Mouse (Mus musculus) hindbrain, embryonic 11.5 days (tissue): ENCODE measurements around the gene Spaar. TPM values are rescaled to one million over a fixed set of nuclear protein-coding genes. Genes with fewer than 3 reads are reported as not detected.

Experiments used
- ATAC-seq: fragments of 200-750 bp; cut with Nextera tagmentation; 2 replicates; pipeline ENCODE4 v1.8.0; 2017; ENCODE audit warnings: mild to moderate bottlenecking, moderate TSS enrichment, moderate library complexity; ENCODE audit not compliant: low FRiP score
- DNase-seq: peaks from one replicate; pipeline ENCODE4 v3.0.0-alpha.2; 2015; ENCODE audit warnings: low spot score
- H3K27ac ChIP-seq: fragments of 300-500 bp; sonication (generic); 2 replicates; pipeline ENCODE4 v1.5.1; 2014; ENCODE audit warnings: mild to moderate bottlenecking, low read depth, low read length
- H3K27me3 ChIP-seq: fragments of 300-500 bp; sonication (generic); 2 replicates; pipeline ENCODE4 v1.6.1; 2014; ENCODE audit warnings: mild to moderate bottlenecking, low read length, moderate library complexity, mixed read lengths; ENCODE audit not compliant: control insufficient read depth, insufficient read depth
- H3K36me3 ChIP-seq: fragments of 300-500 bp; sonication (generic); 2 replicates; pipeline ENCODE4 v1.6.1; 2014; ENCODE audit warnings: mild to moderate bottlenecking, low read length, moderate library complexity, mixed read lengths; ENCODE audit not compliant: control insufficient read depth, insufficient read depth
- H3K4me1 ChIP-seq: fragments of 300-500 bp; sonication (generic); replicated peaks from 2 replicates; pipeline ENCODE4 v1.6.1; 2014; ENCODE audit warnings: low read length, mixed read lengths; ENCODE audit not compliant: control insufficient read depth, insufficient read depth
- H3K4me2 ChIP-seq: fragments of 300-500 bp; sonication (generic); replicated peaks from 2 replicates; pipeline ENCODE4 v1.6.1; 2014; ENCODE audit warnings: mild to moderate bottlenecking, low read depth, low read length
- H3K4me3 ChIP-seq: fragments of 300-500 bp; sonication (generic); 2 replicates; pipeline ENCODE4 v1.5.1; 2014; ENCODE audit warnings: low read depth, low read length
- H3K9ac ChIP-seq: fragments of 300-500 bp; sonication (generic); 2 replicates; pipeline ENCODE4 v1.6.1; 2014; ENCODE audit warnings: low read depth, low read length
- H3K9me3 ChIP-seq: fragments of 300-500 bp; sonication (generic); 2 replicates; pipeline ENCODE4 v1.6.1; 2016; ENCODE audit warnings: low read length; ENCODE audit not compliant: control insufficient read depth
- WGBS: fragments of 180-500 bp; shearing (Covaris S2); extraction: QIAGEN DNeasy Blood & Tissue Kit; methylation state at CpG from one replicate; pipeline ENCODE4 v1.1.7; 2014; 5-methylcytosine and 5-hydroxymethylcytosine counted together
- polyA plus RNA-seq: library from polyadenylated mRNA; unstranded; fragments of >200 nt; fragmentation: Nextera tagmentation; extraction: Ambion mirVana; gene quantifications from 2 replicates; pipeline ENCODE4 v1.2.1, GENCODE M21; 2014

The Spaar gene
- 0.06 TPM in 1 of 2 replicates, not detected in the other for polyA plus RNA-seq

- WGBS, result 67% methylated on average over 14 of the region's 14 CpGs
- H3K4me3 ChIP-seq, result no peak within 1 kb of the TSS
- H3K27me3 ChIP-seq, result no peaks in the 10 kb centered on the region
- DNase-seq (no peak), ATAC-seq (no peak)
- no peaks in the 10 kb centered on the region for H3K36me3 ChIP-seq
- H3K27ac ChIP-seq, result no peak within 1 kb of the TSS
- no peak within 1 kb of the TSS for H3K4me2 ChIP-seq
- no peaks in the 10 kb centered on the region for H3K4me1 ChIP-seq
- H3K9ac ChIP-seq, result no peak within 1 kb of the TSS
- H3K9me3 ChIP-seq, result no peaks in the 10 kb centered on the region
Observed at GRCm38 (mm10) chr4:43729794-43730550, at the start of gene Spaar. Gene Spaar (plus strand): TSS chr4:43730034.

- ATAC-seq (no peak), DNase-seq (no peak)
- Histone ChIP-seq H3K4me3 (no peak overlapping the region), H3K27me3 (no peaks in the 10 kb centered on the region), H3K9ac (no peak overlapping the region), H3K4me1 (no peaks in the 10 kb centered on the region), H3K36me3 (no peaks in the 10 kb centered on the region), H3K27ac (no peak overlapping the region), H3K9me3 (no peaks in the 10 kb centered on the region), H3K4me2 (no peak overlapping the region)
- 94% methylated on average over 17 of the region's 17 CpGs for WGBS
Observed at GRCm38 (mm10) chr4:43690021-43690420, 39.8 kb upstream of the Spaar start.

GRCm38 (mm10) chr4:43691026-43691425, 38.8 kb upstream of the Spaar start:
- Histone ChIP-seq H3K27me3 (no peaks in the 10 kb centered on the region), H3K27ac (no peak overlapping the region), H3K9ac (no peak overlapping the region), H3K4me3 (no peak overlapping the region), H3K4me1 (no peaks in the 10 kb centered on the region), H3K9me3 (no peaks in the 10 kb centered on the region), H3K4me2 (no peak overlapping the region), H3K36me3 (no peaks in the 10 kb centered on the region)
- no peak for ATAC-seq
- DNase-seq, result no peak
- 82% methylated on average over 5 of the region's 5 CpGs for WGBS

GRCm38 (mm10) chr4:43693806-43694241, 36.0 kb upstream of the Spaar start:
- DNase-seq, result no peak
- Histone ChIP-seq H3K4me3 (no peak overlapping the region), H3K9me3 (no peaks in the 10 kb centered on the region), H3K36me3 (no peaks in the 10 kb centered on the region), H3K9ac (no peak overlapping the region), H3K4me2 (no peak overlapping the region), H3K27me3 (no peaks in the 10 kb centered on the region), H3K4me1 (no peaks in the 10 kb centered on the region), H3K27ac (no peak overlapping the region)
- WGBS, result 86% methylated on average over 5 of the region's 5 CpGs
- ATAC-seq, result no peak

GRCm38 (mm10) chr4:43694439-43695248, 35.2 kb upstream of the Spaar start:
- no peaks in the 10 kb centered on the region for H3K4me1 ChIP-seq
- H3K4me2 ChIP-seq, result no peak overlapping the region
- no peak overlapping the region for H3K27ac ChIP-seq
- no peaks in the 10 kb centered on the region for H3K36me3 ChIP-seq
- H3K9me3 ChIP-seq, result no peaks in the 10 kb centered on the region
- ATAC-seq (no peak), DNase-seq (no peak)
- WGBS, result 94% methylated on average over 1 of the region's 1 CpGs
- no peak overlapping the region for H3K4me3 ChIP-seq
- no peaks in the 10 kb centered on the region for H3K27me3 ChIP-seq
- H3K9ac ChIP-seq, result no peak overlapping the region

GRCm38 (mm10) chr4:43695249-43695671, 34.6 kb upstream of the Spaar start:
- DNase-seq, result no peak
- Histone ChIP-seq H3K4me1 (no peaks in the 10 kb centered on the region), H3K9me3 (no peaks in the 10 kb centered on the region), H3K27ac (no peak overlapping the region), H3K27me3 (no peaks in the 10 kb centered on the region), H3K4me2 (no peak overlapping the region), H3K4me3 (no peak overlapping the region), H3K9ac (no peak overlapping the region), H3K36me3 (no peaks in the 10 kb centered on the region)
- ATAC-seq, result no peak
- 38% methylated on average over 9 of the region's 9 CpGs for WGBS

GRCm38 (mm10) chr4:43696561-43696960, 33.3 kb upstream of the Spaar start:
- H3K4me3 ChIP-seq, result no peak overlapping the region
- no peaks in the 10 kb centered on the region for H3K9me3 ChIP-seq
- no peak overlapping the region for H3K4me2 ChIP-seq
- no peak for ATAC-seq
- no peak overlapping the region for H3K9ac ChIP-seq
- H3K27ac ChIP-seq, result no peak overlapping the region
- 93% methylated on average over 13 of the region's 13 CpGs for WGBS
- H3K4me1 ChIP-seq, result no peaks in the 10 kb centered on the region
- no peak for DNase-seq
- H3K27me3 ChIP-seq, result no peaks in the 10 kb centered on the region
- H3K36me3 ChIP-seq, result no peaks in the 10 kb centered on the region

- DNase-seq (no peak), ATAC-seq (no peak)
- 83% methylated on average over 6 of the region's 6 CpGs for WGBS
- Histone ChIP-seq H3K9ac (no peak within 1 kb of the TSS), H3K36me3 (no peaks in the 10 kb centered on the region), H3K9me3 (no peaks in the 10 kb centered on the region), H3K4me3 (no peak within 1 kb of the TSS), H3K4me1 (no peaks in the 10 kb centered on the region), H3K4me2 (no peak within 1 kb of the TSS), H3K27me3 (no peaks in the 10 kb centered on the region), H3K27ac (no peak within 1 kb of the TSS)
Observed at GRCm38 (mm10) chr4:43700707-43701106, 29.1 kb upstream of the Spaar start, which contains the start of gene Olfr70. Gene Olfr70 (minus strand): TSS chr4:43700807.
